Mouse (Mus musculus) ES-E14 (cell line): ENCODE data around the gene Sacs.

Source experiments
- CHD2 ChIP-seq: IDR thresholded peaks from 2 replicates; pipeline ENCODE4 v1.6.1; 2014; ENCODE audit warnings: mild to moderate bottlenecking, low read depth, low read length, inconsistent platforms
- HCFC1 ChIP-seq: IDR thresholded peaks from 2 replicates; pipeline ENCODE4 v1.6.1; 2012; ENCODE audit warnings: low read length, inconsistent platforms, borderline replicate concordance; ENCODE audit not compliant: insufficient read depth
- MAFK ChIP-seq: IDR thresholded peaks from 2 replicates; pipeline ENCODE4 v1.6.1; 2014; ENCODE audit warnings: mild to moderate bottlenecking, low read depth, low read length, inconsistent platforms; ENCODE audit not compliant: insufficient read depth
- ZNF384 ChIP-seq: IDR thresholded peaks from 2 replicates; pipeline ENCODE4 v1.6.1; 2012; ENCODE audit warnings: low read depth, low read length, inconsistent platforms

- TF ChIP-seq MAFK = no peak
- no peak for TF ChIP-seq ZNF384
- no peak for TF ChIP-seq CHD2
- no peak for TF ChIP-seq HCFC1
Observed at GRCm38 (mm10) chr14:61259084-61259483, 120.8 kb downstream of the Sacs start.
